Mouse (Mus musculus) activated CD4-positive, CD25-positive, alpha-beta regulatory T cell, adult 4 months (primary cell): ENCODE results near the gene Lce3c. TPM values are rescaled to one million over a fixed set of nuclear protein-coding genes. Genes with fewer than 3 reads are reported as not detected.

Source experiments
- ATAC-seq: one replicate; pipeline ENCODE4 v1.8.0; 2017
- polyA plus RNA-seq, 2 experiments: library from polyadenylated mRNA; unstranded; fragments of 100-300 nt; shearing (Covaris generic); gene quantifications; one replicate each; pipeline ENCODE4 v1.2.1; 2017

The Lce3c gene
- not detected for polyA plus RNA-seq

DNA sequence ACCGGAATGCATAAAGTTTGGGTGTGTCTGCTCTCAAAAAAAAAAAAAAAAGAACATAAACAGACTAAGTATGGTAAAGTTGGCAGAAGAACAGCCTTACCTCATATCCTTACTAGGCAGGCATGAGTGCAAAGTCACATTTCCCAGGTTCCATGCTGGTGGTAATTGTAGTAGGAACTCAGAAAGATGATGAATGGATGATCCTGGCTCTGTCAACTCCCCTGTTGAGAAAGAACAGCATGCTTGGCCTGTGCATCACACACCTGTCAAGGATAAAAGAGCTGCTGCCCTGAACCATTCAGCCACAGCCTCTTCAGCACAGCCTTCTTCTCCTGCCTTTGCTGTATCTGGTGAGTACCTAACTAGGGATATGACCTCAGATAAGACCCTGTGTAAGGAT, at the start of gene Lce3c:
Gene Lce3c (plus strand): TSS at position 301 of the 400 bp plus-strand sequence.
- no peak for ATAC-seq

DNA sequence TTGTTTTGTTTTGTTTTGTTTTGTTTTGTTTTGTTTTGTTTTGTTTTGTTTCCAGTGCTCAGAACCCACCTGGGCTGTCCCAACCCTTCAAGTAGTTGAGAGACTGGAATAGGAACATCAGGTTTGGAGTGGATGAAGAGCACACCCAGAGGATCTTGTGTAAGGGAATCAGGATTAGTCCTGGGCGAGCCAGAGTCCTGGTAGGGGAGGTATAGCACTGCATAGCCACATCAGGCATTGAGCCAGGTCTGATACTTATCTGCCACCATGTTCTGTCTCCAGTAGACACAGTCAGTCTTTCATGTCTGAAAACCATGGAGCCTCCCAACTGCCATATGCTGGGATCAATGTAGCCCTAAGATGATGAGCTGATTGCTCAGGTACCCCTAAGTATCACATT, 49.8 kb upstream of the Lce3c start:
- no peak for ATAC-seq

- ATAC-seq: no peak
Measured at GRCm38 (mm10) chr3:92902992-92903391, 41.3 kb upstream of the Lce3c start.

DNA sequence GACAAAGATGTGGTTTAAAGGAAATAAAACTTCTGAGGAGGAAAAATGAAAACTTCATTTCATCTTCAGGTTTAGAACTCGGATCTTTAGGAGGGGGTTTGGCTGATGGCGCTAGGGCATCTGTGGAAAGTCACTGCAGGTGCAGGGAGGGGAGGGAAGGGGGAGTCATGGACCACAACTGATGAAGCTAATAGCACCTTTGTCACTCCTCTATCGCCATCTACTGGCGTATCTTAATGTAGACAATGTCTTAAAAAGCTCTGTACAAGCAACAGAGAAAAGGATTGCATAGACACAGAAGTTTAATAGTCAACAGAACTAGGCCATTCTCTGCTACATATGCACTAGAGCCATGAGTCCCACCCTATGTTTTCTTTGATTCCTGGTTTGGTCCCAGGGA, 40.6 kb upstream of the Lce3c start:
- ATAC-seq: no peak

DNA sequence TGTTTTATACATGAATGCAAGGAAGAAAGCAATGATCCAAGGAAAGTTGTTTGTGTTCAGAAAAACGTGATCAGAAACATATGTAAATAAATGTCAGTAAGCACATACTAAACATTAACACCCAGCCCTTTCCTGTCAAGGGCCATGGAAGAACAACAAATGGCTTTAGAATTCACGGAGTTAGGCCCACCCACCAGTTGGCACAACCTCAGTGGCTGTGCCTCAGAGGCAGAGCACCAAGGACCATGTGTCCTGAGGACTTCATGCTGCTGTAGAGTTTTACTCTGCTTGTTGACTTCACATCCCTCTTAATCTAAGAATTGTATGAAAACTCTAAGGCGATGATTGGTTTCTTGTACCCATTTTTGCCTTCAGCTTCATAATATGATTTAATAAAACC, 39.1 kb upstream of the Lce3c start:
- no peak for ATAC-seq

- ATAC-seq: no peak
Measured at GRCm38 (mm10) chr3:92907571-92907970, 36.7 kb upstream of the Lce3c start.

- no peak for ATAC-seq
Measured at GRCm38 (mm10) chr3:92920364-92920763, 23.9 kb upstream of the Lce3c start.

DNA sequence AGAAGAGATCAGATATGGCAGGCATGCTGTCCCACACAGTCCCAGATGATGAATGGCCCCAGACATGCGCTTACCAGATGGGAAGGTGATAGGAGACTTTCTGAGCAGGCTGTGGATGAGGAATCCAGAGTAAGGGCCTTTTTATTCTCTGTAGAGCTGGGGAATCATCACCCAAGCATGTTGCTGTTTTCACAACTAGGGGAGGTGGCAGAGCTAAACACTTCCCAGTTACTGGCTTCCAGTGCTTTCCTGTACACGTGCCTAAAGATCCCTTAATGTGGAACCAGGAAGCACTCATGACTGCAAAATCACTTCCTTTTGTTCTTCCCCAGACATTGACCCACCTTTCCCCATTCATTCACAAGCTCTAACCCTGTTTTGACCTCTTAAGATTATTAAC, 18.2 kb upstream of the Lce3c start, which contains the start of gene Lce3a:
Gene Lce3a (minus strand): TSS at position 101 of the 400 bp plus-strand sequence.
- no peak for ATAC-seq

DNA sequence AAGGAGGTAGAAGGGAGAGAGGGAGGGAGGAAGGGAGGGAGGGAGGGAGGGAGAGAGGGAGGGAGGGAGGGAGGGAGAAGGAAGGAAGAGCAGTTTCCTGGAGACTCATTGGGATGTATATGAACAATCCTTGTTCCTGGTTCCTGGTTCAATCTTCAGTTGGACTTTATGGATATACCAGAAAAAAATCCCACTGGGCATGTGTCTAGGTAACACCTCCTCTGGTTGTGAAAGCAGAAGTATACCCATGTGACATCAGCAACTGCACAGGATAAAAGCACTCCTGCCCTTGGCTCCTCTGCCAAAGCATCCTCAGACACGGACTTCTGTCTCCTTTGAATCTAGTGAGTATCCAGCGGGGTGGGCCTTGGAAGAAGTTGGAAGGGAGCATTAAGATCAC, 11.6 kb upstream of the Lce3c start, which contains the start of gene Lce3b:
Gene Lce3b (plus strand): TSS at position 301 of the 400 bp plus-strand sequence.
- ATAC-seq: no peak

GRCm38 (mm10) chr3:92957090-92957489, 12.8 kb downstream of the Lce3c start, which contains the start of gene Lce3d:
Gene Lce3d (plus strand): TSS chr3:92957390.
- ATAC-seq: no peak

DNA sequence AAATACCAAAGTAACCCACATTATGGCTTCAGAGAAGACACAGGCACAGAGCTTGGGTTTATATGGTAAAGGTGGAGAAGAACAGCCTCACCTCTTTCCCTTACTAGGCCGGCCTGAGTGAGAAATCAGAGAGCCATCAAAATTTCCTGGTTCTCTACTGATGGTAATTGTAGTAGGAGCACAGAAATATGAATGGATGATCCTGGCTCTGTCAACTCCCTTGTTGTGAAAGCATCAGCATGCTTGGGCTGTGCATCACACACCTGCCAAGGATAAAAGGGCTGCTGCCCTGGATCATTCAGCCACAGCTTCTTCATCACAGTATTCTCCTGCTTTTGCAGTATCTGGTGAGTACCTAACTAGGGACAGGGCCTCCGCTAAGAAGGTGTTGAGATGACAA, 22.5 kb downstream of the Lce3c start, which contains the start of gene Lce3e:
Gene Lce3e (plus strand): TSS at position 301 of the 400 bp plus-strand sequence.
- no peak for ATAC-seq

DNA sequence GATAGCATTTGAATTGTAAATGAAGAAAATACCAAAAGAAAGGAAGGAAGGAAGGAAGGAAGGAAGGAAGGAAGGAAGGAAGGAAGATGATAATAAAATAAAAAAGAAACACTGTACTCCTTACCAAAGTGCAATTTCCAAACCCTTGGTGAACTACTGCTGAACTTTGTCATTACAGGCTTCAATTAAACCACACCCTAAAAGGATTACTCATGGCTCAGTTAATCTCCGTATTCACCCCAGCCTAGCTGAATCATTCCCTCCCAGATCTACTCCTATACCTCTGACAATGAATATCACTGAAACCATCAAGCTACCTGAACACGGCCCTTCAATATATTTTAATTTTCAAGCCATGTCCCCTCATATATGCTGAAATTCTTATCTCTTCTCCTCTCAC, 34.2 kb downstream of the Lce3c start:
- ATAC-seq: no peak

DNA sequence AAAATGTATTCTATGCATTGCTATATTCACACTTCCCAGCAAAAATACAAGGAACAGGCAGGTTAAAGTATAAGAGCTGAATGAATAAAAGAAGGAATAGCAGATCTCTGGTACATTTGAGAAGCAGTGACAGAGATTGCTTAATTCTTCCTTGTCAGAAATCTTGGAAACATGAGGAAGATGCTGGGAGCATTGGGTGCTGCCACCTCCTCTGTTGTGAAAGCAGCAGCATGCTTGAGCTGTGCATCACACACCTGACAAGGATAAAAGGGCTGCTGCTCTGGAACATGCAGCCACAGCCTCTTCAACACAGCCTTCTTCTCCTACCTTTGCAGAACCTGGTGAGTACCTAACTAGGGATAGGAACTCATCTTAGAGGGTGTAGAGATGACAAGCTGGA, 47.6 kb downstream of the Lce3c start, which contains the start of gene Lce3f:
Gene Lce3f (plus strand): TSS at position 301 of the 400 bp plus-strand sequence.
- ATAC-seq: no peak

Other genes with a start within 250 kb of the Lce3c start
- gene Lce1e, start 235.4 kb upstream of the Lce3c start, polyA plus RNA-seq: not detected
- not detected for gene Lce1f, start 224.1 kb upstream of the Lce3c start, polyA plus RNA-seq
- not detected for gene Gm38119, start 205.4 kb upstream of the Lce3c start, polyA plus RNA-seq
- not detected for gene Lce1g, start 192.1 kb upstream of the Lce3c start, polyA plus RNA-seq
- not detected for gene Lce1h, start 179.4 kb upstream of the Lce3c start, polyA plus RNA-seq
- gene Lce1i, start 165.6 kb upstream of the Lce3c start, polyA plus RNA-seq: not detected
- not detected for gene Lce1j, start 154.0 kb upstream of the Lce3c start, polyA plus RNA-seq
- gene Lce1k, start 136.6 kb upstream of the Lce3c start, polyA plus RNA-seq: not detected
- gene Kprp, start 117.2 kb upstream of the Lce3c start, polyA plus RNA-seq: not detected
- not detected for gene Lce1l, start 93.2 kb upstream of the Lce3c start, polyA plus RNA-seq
- not detected for gene 2310050C09Rik, start 74.3 kb upstream of the Lce3c start, polyA plus RNA-seq
- not detected for gene Lce3a, start 18.3 kb upstream of the Lce3c start, polyA plus RNA-seq
- not detected for gene Lce3b, start 11.5 kb upstream of the Lce3c start, polyA plus RNA-seq
- gene Lce3d, start 12.9 kb downstream of the Lce3c start, polyA plus RNA-seq: not detected
- not detected for gene Lce3e, start 22.6 kb downstream of the Lce3c start, polyA plus RNA-seq
- gene Lce3f, start 47.7 kb downstream of the Lce3c start, polyA plus RNA-seq: not detected
- not detected for gene Crct1, start 71.2 kb downstream of the Lce3c start, polyA plus RNA-seq
- gene Lce1m, start 74.6 kb downstream of the Lce3c start, polyA plus RNA-seq: not detected
- gene Gm4858, start 124.3 kb downstream of the Lce3c start, polyA plus RNA-seq: not detected
- gene Crnn, start 200.3 kb downstream of the Lce3c start, polyA plus RNA-seq: not detected